Mouse (Mus musculus) heart, embryonic 12.5 days (tissue): ENCODE data around the gene Rad51d. TPM values are rescaled to one million over a fixed set of nuclear protein-coding genes. Genes with fewer than 3 reads are reported as not detected.

Experiments used
- ATAC-seq: fragments of 200-750 bp; cut with Nextera tagmentation; 2 replicates; pipeline ENCODE4 v1.8.0; 2017; ENCODE audit warnings: moderate TSS enrichment, moderate library complexity; ENCODE audit not compliant: insufficient number of reproducible peaks, low FRiP score
- H3K27ac ChIP-seq: fragments of 300-500 bp; sonication (generic); 2 replicates; pipeline ENCODE4 v1.5.1; 2016; ENCODE audit warnings: mild to moderate bottlenecking, moderate library complexity; ENCODE audit not compliant: poor library complexity, severe bottlenecking
- H3K27me3 ChIP-seq: fragments of 300-500 bp; sonication (generic); replicated peaks from 2 replicates; pipeline ENCODE4 v1.6.1; 2016; ENCODE audit warnings: mild to moderate bottlenecking, moderate library complexity
- H3K36me3 ChIP-seq: fragments of 300-500 bp; sonication (generic); 2 replicates; pipeline ENCODE4 v1.6.1; 2016; ENCODE audit warnings: mild to moderate bottlenecking, moderate library complexity
- H3K4me1 ChIP-seq: fragments of 300-500 bp; sonication (generic); replicated peaks from 2 replicates; pipeline ENCODE4 v1.6.1; 2016; ENCODE audit warnings: mild to moderate bottlenecking
- H3K4me2 ChIP-seq: fragments of 300-500 bp; sonication (generic); 2 replicates; pipeline ENCODE4 v1.6.1; 2016; ENCODE audit warnings: mild to moderate bottlenecking, moderate library complexity
- H3K4me3 ChIP-seq: fragments of 300-500 bp; sonication (generic); 2 replicates; pipeline ENCODE4 v1.5.1; 2016; ENCODE audit warnings: mild to moderate bottlenecking
- H3K9ac ChIP-seq: fragments of 300-500 bp; sonication (generic); 2 replicates; pipeline ENCODE4 v1.6.1; 2016; ENCODE audit warnings: mild to moderate bottlenecking, moderate library complexity
- H3K9me3 ChIP-seq: fragments of 300-500 bp; sonication (generic); replicated peaks from 2 replicates; pipeline ENCODE4 v1.6.1; 2016; ENCODE audit warnings: mild to moderate bottlenecking, moderate library complexity
- WGBS: fragments of 180-500 bp; shearing (Covaris S2); methylation state at CpG from one replicate; pipeline ENCODE4 v1.1.7; 2016; 5-methylcytosine and 5-hydroxymethylcytosine counted together
- polyA plus RNA-seq: library from polyadenylated mRNA; unstranded; fragments of >200 nt; fragmentation: Nextera tagmentation; extraction: Ambion mirVana; gene quantifications from 2 replicates; pipeline ENCODE4 v1.2.1, GENCODE M21; 2016

The Rad51d gene
- polyA plus RNA-seq, 1 experiment from 2014 or later: 14.6 TPM

GRCm38 (mm10) chr11:82869506-82870172, 20.8 kb downstream of the Rad51d start:
- Histone ChIP-seq H3K4me3 (peak overlapping the region; percentile 98), H3K27ac (no peak overlapping the region; the same call in 1 of the 2 replicates), H3K9ac (peak overlapping the region; percentile 90; the same call in 1 of the 2 replicates), H3K4me1 (peaks cover 4% of the 10 kb centered on the region), H3K36me3 (no peaks in the 10 kb centered on the region), H3K9me3 (no peaks in the 10 kb centered on the region), H3K4me2 (peak overlapping the region; percentile 81), H3K27me3 (no peaks in the 10 kb centered on the region)
- ATAC-seq: no peak
- 65% methylated on average over 9 of the region's 9 CpGs for WGBS

- Histone ChIP-seq H3K27ac (no peak overlapping the region), H3K36me3 (no peaks in the 10 kb centered on the region), H3K9ac (0 out of 2 replicates have a peak overlapping the region, but pooled peaks have one; percentile 36), H3K4me1 (peaks cover 4% of the 10 kb centered on the region), H3K27me3 (no peaks in the 10 kb centered on the region), H3K4me3 (no peak overlapping the region), H3K9me3 (no peaks in the 10 kb centered on the region), H3K4me2 (no peak overlapping the region)
- WGBS: 59% methylated on average over 5 of the region's 5 CpGs
- no peak for ATAC-seq
These were observed 22.5 kb downstream of the Rad51d start for GRCm38 (mm10) chr11:82867956-82868355.

- H3K4me1 ChIP-seq: peaks cover 6% of the 10 kb centered on the region
- no peak overlapping the region for H3K4me2 ChIP-seq
- no peak for ATAC-seq
- 30% methylated on average over 7 of the region's 7 CpGs for WGBS
- H3K9me3 ChIP-seq: no peaks in the 10 kb centered on the region
- H3K27ac ChIP-seq: no peak overlapping the region
- no peaks in the 10 kb centered on the region for H3K36me3 ChIP-seq
- H3K4me3 ChIP-seq: no peak overlapping the region
- no peaks in the 10 kb centered on the region for H3K27me3 ChIP-seq
- H3K9ac ChIP-seq: no peak overlapping the region
These were observed 23.4 kb downstream of the Rad51d start for GRCm38 (mm10) chr11:82866850-82867564.

GRCm38 (mm10) chr11:82865957-82866356, 24.5 kb downstream of the Rad51d start:
- Histone ChIP-seq H3K9me3 (no peaks in the 10 kb centered on the region), H3K4me2 (no peak overlapping the region), H3K27me3 (no peaks in the 10 kb centered on the region), H3K9ac (no peak overlapping the region), H3K27ac (no peak overlapping the region), H3K4me1 (peaks cover 12% of the 10 kb centered on the region), H3K36me3 (no peaks in the 10 kb centered on the region), H3K4me3 (no peak overlapping the region)
- ATAC-seq: no peak
- 74% methylated on average over 10 of the region's 10 CpGs for WGBS

GRCm38 (mm10) chr11:82863488-82863931, 26.9 kb downstream of the Rad51d start:
- H3K9me3 ChIP-seq: no peaks in the 10 kb centered on the region
- no peak for ATAC-seq
- H3K27ac ChIP-seq: no peak overlapping the region
- no peaks in the 10 kb centered on the region for H3K27me3 ChIP-seq
- H3K4me2 ChIP-seq: no peak overlapping the region
- 58% methylated on average over 4 of the region's 4 CpGs for WGBS
- H3K9ac ChIP-seq: no peak overlapping the region
- no peaks in the 10 kb centered on the region for H3K36me3 ChIP-seq
- H3K4me1 ChIP-seq: peaks cover 8% of the 10 kb centered on the region
- H3K4me3 ChIP-seq: no peak overlapping the region

GRCm38 (mm10) chr11:82863059-82863458, 27.4 kb downstream of the Rad51d start:
- Histone ChIP-seq H3K27ac (no peak overlapping the region), H3K4me2 (no peak overlapping the region), H3K4me3 (no peak overlapping the region), H3K9me3 (no peaks in the 10 kb centered on the region), H3K4me1 (peaks cover 8% of the 10 kb centered on the region), H3K9ac (no peak overlapping the region), H3K36me3 (no peaks in the 10 kb centered on the region), H3K27me3 (no peaks in the 10 kb centered on the region)
- no peak for ATAC-seq
- 85% methylated on average over 2 of the region's 2 CpGs for WGBS

GRCm38 (mm10) chr11:82862638-82863037, 27.8 kb downstream of the Rad51d start:
- Histone ChIP-seq H3K4me3 (no peak overlapping the region), H3K4me2 (no peak overlapping the region), H3K9me3 (no peaks in the 10 kb centered on the region), H3K36me3 (no peaks in the 10 kb centered on the region), H3K4me1 (peaks cover 8% of the 10 kb centered on the region), H3K27ac (no peak overlapping the region), H3K9ac (no peak overlapping the region), H3K27me3 (no peaks in the 10 kb centered on the region)
- WGBS: 74% methylated on average over 9 of the region's 9 CpGs
- no peak for ATAC-seq

- Histone ChIP-seq H3K36me3 (no peaks in the 10 kb centered on the region), H3K9me3 (no peaks in the 10 kb centered on the region), H3K27me3 (no peaks in the 10 kb centered on the region), H3K4me1 (peaks cover 8% of the 10 kb centered on the region), H3K27ac (no peak overlapping the region), H3K4me2 (no peak overlapping the region), H3K9ac (no peak overlapping the region), H3K4me3 (no peak overlapping the region)
- WGBS: 67% methylated on average over 8 of the region's 8 CpGs
- no peak for ATAC-seq
These were observed 28.9 kb downstream of the Rad51d start for GRCm38 (mm10) chr11:82861558-82861957.

- Histone ChIP-seq H3K9ac (no peak overlapping the region), H3K4me3 (no peak overlapping the region), H3K4me1 (peaks cover 8% of the 10 kb centered on the region), H3K9me3 (no peaks in the 10 kb centered on the region), H3K36me3 (no peaks in the 10 kb centered on the region), H3K4me2 (no peak overlapping the region), H3K27me3 (no peaks in the 10 kb centered on the region), H3K27ac (no peak overlapping the region)
- ATAC-seq: no peak
- 83% methylated on average over 6 of the region's 6 CpGs for WGBS
These were observed 29.7 kb downstream of the Rad51d start for GRCm38 (mm10) chr11:82860759-82861158.

- no peak for ATAC-seq
- Histone ChIP-seq H3K27ac (no peak overlapping the region), H3K4me1 (peaks cover 8% of the 10 kb centered on the region), H3K4me3 (no peak overlapping the region), H3K9ac (no peak overlapping the region), H3K27me3 (no peaks in the 10 kb centered on the region), H3K36me3 (no peaks in the 10 kb centered on the region), H3K9me3 (no peaks in the 10 kb centered on the region), H3K4me2 (no peak overlapping the region)
- 78% methylated on average over 13 of the region's 13 CpGs for WGBS
These were observed 33.0 kb downstream of the Rad51d start for GRCm38 (mm10) chr11:82857307-82857848.

GRCm38 (mm10) chr11:82856032-82856431, 34.4 kb downstream of the Rad51d start:
- Histone ChIP-seq H3K36me3 (no peaks in the 10 kb centered on the region), H3K27me3 (no peaks in the 10 kb centered on the region), H3K27ac (no peak overlapping the region), H3K4me2 (no peak overlapping the region), H3K9ac (no peak overlapping the region), H3K4me3 (no peak overlapping the region), H3K4me1 (no peaks in the 10 kb centered on the region), H3K9me3 (no peaks in the 10 kb centered on the region)
- no peak for ATAC-seq
- 87% methylated on average over 10 of the region's 10 CpGs for WGBS
